Mouse (Mus musculus) intestine, embryonic 15.5 days (tissue): ENCODE data around the gene Gm5129. TPM values are rescaled to one million over a fixed set of nuclear protein-coding genes. Genes with fewer than 3 reads are reported as not detected.

Experiments
- ATAC-seq: fragments of 200-750 bp; cut with Nextera tagmentation; 2 replicates; pipeline ENCODE4 v1.8.0; 2017; ENCODE audit warnings: moderate TSS enrichment, moderate library complexity
- H3K27ac ChIP-seq: fragments of 300-500 bp; sonication (generic); 2 replicates; pipeline ENCODE4 v1.5.1; 2015; ENCODE audit warnings: mild to moderate bottlenecking, inconsistent platforms
- H3K27me3 ChIP-seq: fragments of 300-500 bp; sonication (generic); replicated peaks from 2 replicates; pipeline ENCODE4 v1.6.1; 2015; ENCODE audit warnings: inconsistent platforms
- H3K36me3 ChIP-seq: fragments of 300-500 bp; sonication (generic); 2 replicates; pipeline ENCODE4 v1.6.1; 2015; ENCODE audit warnings: inconsistent platforms
- H3K4me1 ChIP-seq: fragments of 300-500 bp; sonication (generic); replicated peaks from 2 replicates; pipeline ENCODE4 v1.6.1; 2015; ENCODE audit warnings: inconsistent platforms
- H3K4me2 ChIP-seq: fragments of 300-500 bp; sonication (generic); replicated peaks from 2 replicates; pipeline ENCODE4 v1.6.1; 2015; ENCODE audit warnings: mild to moderate bottlenecking, inconsistent platforms
- H3K4me3 ChIP-seq: fragments of 300-500 bp; sonication (generic); replicated peaks from 2 replicates; pipeline ENCODE4 v1.5.1; 2015; ENCODE audit warnings: inconsistent platforms
- H3K9ac ChIP-seq: fragments of 300-500 bp; sonication (generic); 2 replicates; pipeline ENCODE4 v1.6.1; 2015; ENCODE audit warnings: inconsistent platforms
- H3K9me3 ChIP-seq: fragments of 300-500 bp; sonication (generic); 2 replicates; pipeline ENCODE4 v1.6.1; 2016; ENCODE audit warnings: inconsistent platforms
- WGBS: fragments of 180-500 bp; shearing (Covaris S2); methylation state at CpG from one replicate; pipeline ENCODE4 v1.1.7; 2015; 5-methylcytosine and 5-hydroxymethylcytosine counted together
- polyA plus RNA-seq: library from polyadenylated mRNA; unstranded; fragments of >200 nt; fragmentation: Nextera tagmentation; extraction: Ambion mirVana; gene quantifications from 2 replicates; pipeline ENCODE4 v1.2.1, GENCODE M21; 2015

Gene Gm5129
- polyA plus RNA-seq, 1 experiment from 2014 or later, result not detected

GRCm38 (mm10) chr5:29712906-29713305 is 22.8 kb downstream of the Gm5129 start:
- Histone ChIP-seq H3K9ac (no peak overlapping the region), H3K4me3 (no peak overlapping the region), H3K27ac (no peak overlapping the region), H3K27me3 (no peaks in the 10 kb centered on the region), H3K4me2 (no peak overlapping the region), H3K4me1 (no peaks in the 10 kb centered on the region), H3K36me3 (no peaks in the 10 kb centered on the region), H3K9me3 (no peaks in the 10 kb centered on the region)
- no peak for ATAC-seq
- 62% methylated on average over 1 of the region's 1 CpGs for WGBS

GRCm38 (mm10) chr5:29711631-29712030 is 24.1 kb downstream of the Gm5129 start:
- Histone ChIP-seq H3K4me1 (no peaks in the 10 kb centered on the region), H3K36me3 (no peaks in the 10 kb centered on the region), H3K9ac (no peak overlapping the region)

GRCm38 (mm10) chr5:29708258-29708657 is 27.5 kb downstream of the Gm5129 start:
- peak; percentile 92 for ATAC-seq
- WGBS, result 3% methylated on average over 5 of the region's 5 CpGs

More at GRCm38 (mm10) chr5:29711631-29712030, 24.1 kb downstream of the Gm5129 start:
- H3K9me3 ChIP-seq, result no peaks in the 10 kb centered on the region
- H3K4me3 ChIP-seq, result no peak overlapping the region
- H3K4me2 ChIP-seq, result no peak overlapping the region
- no peaks in the 10 kb centered on the region for H3K27me3 ChIP-seq
- H3K27ac ChIP-seq, result no peak overlapping the region
- no peak for ATAC-seq

GRCm38 (mm10) chr5:29707241-29707640 is 28.5 kb downstream of the Gm5129 start:
- H3K4me1 ChIP-seq, result no peaks in the 10 kb centered on the region
- H3K27ac ChIP-seq, result no peak overlapping the region
- H3K9me3 ChIP-seq, result no peaks in the 10 kb centered on the region
- 82% methylated on average over 4 of the region's 4 CpGs for WGBS
- H3K9ac ChIP-seq, result no peak overlapping the region
- ATAC-seq, result no peak
- H3K4me3 ChIP-seq, result no peak overlapping the region
- H3K36me3 ChIP-seq, result no peaks in the 10 kb centered on the region
- H3K4me2 ChIP-seq, result no peak overlapping the region
- no peaks in the 10 kb centered on the region for H3K27me3 ChIP-seq

More at GRCm38 (mm10) chr5:29708258-29708657, 27.5 kb downstream of the Gm5129 start:
- H3K4me2 ChIP-seq, result no peak overlapping the region
- H3K4me1 ChIP-seq, result no peaks in the 10 kb centered on the region
- H3K9ac ChIP-seq, result no peak overlapping the region
- no peaks in the 10 kb centered on the region for H3K9me3 ChIP-seq
- H3K36me3 ChIP-seq, result no peaks in the 10 kb centered on the region
- H3K4me3 ChIP-seq, result no peak overlapping the region
- no peaks in the 10 kb centered on the region for H3K27me3 ChIP-seq
- no peak overlapping the region for H3K27ac ChIP-seq

GRCm38 (mm10) chr5:29699520-29700202 is 36.1 kb downstream of the Gm5129 start:
- no peak for ATAC-seq
- H3K36me3 ChIP-seq, result no peaks in the 10 kb centered on the region
- H3K27me3 ChIP-seq, result no peaks in the 10 kb centered on the region
- H3K4me1 ChIP-seq, result no peaks in the 10 kb centered on the region
- WGBS, result 84% methylated on average over 2 of the region's 2 CpGs
- H3K9ac ChIP-seq, result no peak overlapping the region
- H3K4me3 ChIP-seq, result no peak overlapping the region
- no peak overlapping the region for H3K27ac ChIP-seq
- H3K4me2 ChIP-seq, result no peak overlapping the region
- H3K9me3 ChIP-seq, result no peaks in the 10 kb centered on the region

GRCm38 (mm10) chr5:29698493-29698892 is 37.2 kb downstream of the Gm5129 start:
- Histone ChIP-seq H3K9ac (no peak overlapping the region), H3K4me2 (no peak overlapping the region; the same call in 1 of the 2 replicates), H3K27ac (no peak overlapping the region), H3K27me3 (no peaks in the 10 kb centered on the region), H3K36me3 (no peaks in the 10 kb centered on the region), H3K4me3 (no peak overlapping the region), H3K9me3 (no peaks in the 10 kb centered on the region), H3K4me1 (no peaks in the 10 kb centered on the region)
- 69% methylated on average over 4 of the region's 4 CpGs for WGBS
- ATAC-seq, result peak; percentile 95

- no peaks in the 10 kb centered on the region for H3K36me3 ChIP-seq
- no peak overlapping the region for H3K4me3 ChIP-seq
- 51% methylated on average over 7 of the region's 7 CpGs for WGBS
- no peaks in the 10 kb centered on the region for H3K9me3 ChIP-seq
- H3K9ac ChIP-seq, result no peak overlapping the region
- no peak for ATAC-seq
- no peak overlapping the region for H3K4me2 ChIP-seq
- no peaks in the 10 kb centered on the region for H3K4me1 ChIP-seq
- H3K27ac ChIP-seq, result no peak overlapping the region
- no peaks in the 10 kb centered on the region for H3K27me3 ChIP-seq
Measured at GRCm38 (mm10) chr5:29688352-29688751, 47.4 kb downstream of the Gm5129 start.

GRCm38 (mm10) chr5:29687671-29688070 is 48.1 kb downstream of the Gm5129 start:
- H3K27ac ChIP-seq, result no peak overlapping the region
- ATAC-seq, result no peak

More at GRCm38 (mm10) chr5:29687671-29688070, 48.1 kb downstream of the Gm5129 start:
- H3K4me2 ChIP-seq, result no peak overlapping the region
- no peaks in the 10 kb centered on the region for H3K9me3 ChIP-seq
- H3K4me3 ChIP-seq, result no peak overlapping the region
- H3K27me3 ChIP-seq, result no peaks in the 10 kb centered on the region
- no peaks in the 10 kb centered on the region for H3K36me3 ChIP-seq
- 56% methylated on average over 3 of the region's 3 CpGs for WGBS
- H3K4me1 ChIP-seq, result no peaks in the 10 kb centered on the region
- no peak overlapping the region for H3K9ac ChIP-seq

Other genes with a start within 250 kb of the Gm5129 start
- gene Ube3c, start 166.7 kb downstream of the Gm5129 start, polyA plus RNA-seq, result 25.5 and 25.6 TPM in 2 replicates
- gene Dnajb6, start 248 bp downstream of the Gm5129 start, polyA plus RNA-seq, result 108 and 138 TPM in 2 replicates